Mouse (Mus musculus): Measurements from ENCODE around the gene Hoxa6. TPM values are rescaled to one million over a fixed set of nuclear protein-coding genes. Genes with fewer than 3 reads are reported as not detected.

Gene Hoxa6
- polyA plus RNA-seq, 1 experiment from 2014 or later = not detected

DNA sequence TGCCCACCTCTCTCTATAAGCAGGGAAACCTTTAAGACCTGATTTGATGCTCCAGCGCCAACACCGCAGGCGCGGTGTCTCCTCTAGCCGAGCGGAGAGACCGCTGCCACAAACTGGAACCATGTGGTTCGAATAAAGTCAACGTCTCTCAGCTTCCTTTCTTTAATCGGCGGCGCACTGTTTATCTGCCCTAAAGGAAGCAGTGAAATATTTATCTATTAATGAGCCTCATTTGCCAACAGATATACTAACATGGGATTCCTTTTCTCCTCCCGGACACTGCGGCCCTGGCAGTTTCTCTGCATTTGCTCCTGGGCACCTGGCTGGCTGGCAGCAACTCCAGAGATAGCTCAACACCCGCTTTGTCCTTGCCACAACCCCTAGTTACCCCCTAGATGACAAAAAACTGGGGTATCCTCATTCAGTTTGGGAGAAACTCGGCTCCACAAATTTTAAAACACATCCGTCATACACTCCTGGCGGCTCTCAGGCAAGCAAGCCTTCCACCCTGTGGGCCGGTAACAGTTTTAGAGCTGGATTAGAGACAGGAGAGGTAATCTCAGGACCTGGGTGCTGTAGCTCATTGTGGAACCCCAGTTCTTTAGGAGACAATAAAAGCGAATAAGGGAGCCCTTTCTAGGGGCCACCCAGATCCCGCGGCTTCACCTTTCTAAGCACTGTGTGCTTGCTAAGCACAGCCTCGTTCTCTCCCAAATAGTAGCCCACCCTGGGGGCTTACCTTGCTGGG lies 9.5 kb upstream of the Hoxa6 start:
- peaks cover 19% of the 10 kb centered on the region; the same call in 1 of the 2 replicates for H3K4me1 ChIP-seq (replicated peaks)
- H3K27ac ChIP-seq (replicated peaks) = no peak overlapping the region
- no peak overlapping the region; the same call in 1 of the 2 replicates for H3K4me2 ChIP-seq
- no peak overlapping the region; the same call in 1 of the 2 replicates for H3K4me3 ChIP-seq (replicated peaks)
- H3K36me3 ChIP-seq (replicated peaks) = no peaks in the 10 kb centered on the region
- H3K27me3 ChIP-seq = peaks cover 100% of the 10 kb centered on the region
- no peaks in the 10 kb centered on the region for H3K9me3 ChIP-seq (replicated peaks)
- no peak for ATAC-seq (ENCODE audit: insufficient read depth)
- WGBS (ENCODE audit: insufficient replicate concordance) = 15% methylated on average over 23 of the region's 23 CpGs
- H3K9ac ChIP-seq = no peak overlapping the region

DNA sequence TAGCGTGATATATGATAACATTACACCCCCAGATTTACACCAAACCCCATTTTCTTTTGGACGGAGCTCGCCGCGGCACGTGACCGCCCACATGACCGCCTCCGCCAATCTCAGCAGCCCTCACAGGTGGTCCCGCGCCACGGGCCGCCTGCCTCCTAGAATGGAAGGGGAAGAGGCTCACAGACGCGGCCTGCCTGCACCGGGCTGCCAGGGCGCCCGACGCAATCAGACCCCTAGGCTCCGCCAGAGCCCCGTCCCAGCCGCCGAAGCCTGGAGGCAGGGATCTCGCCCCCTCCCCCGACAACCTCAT lies 8.9 kb upstream of the Hoxa6 start:
- Histone ChIP-seq H3K4me3 (replicated peaks) (peak overlapping the region; percentile 22), H3K9me3 (replicated peaks) (no peaks in the 10 kb centered on the region), H3K9ac (no peak overlapping the region), H3K4me1 (replicated peaks) (peaks cover 24% of the 10 kb centered on the region; the same call in 1 of the 2 replicates), H3K27ac (replicated peaks) (no peak overlapping the region), H3K36me3 (replicated peaks) (no peaks in the 10 kb centered on the region), H3K27me3 (peaks cover 100% of the 10 kb centered on the region), H3K4me2 (peak overlapping the region; percentile 49)
- 2% methylated on average over 25 of the region's 25 CpGs for WGBS (ENCODE audit: insufficient replicate concordance)
- ATAC-seq (ENCODE audit: insufficient read depth) = no peak

DNA sequence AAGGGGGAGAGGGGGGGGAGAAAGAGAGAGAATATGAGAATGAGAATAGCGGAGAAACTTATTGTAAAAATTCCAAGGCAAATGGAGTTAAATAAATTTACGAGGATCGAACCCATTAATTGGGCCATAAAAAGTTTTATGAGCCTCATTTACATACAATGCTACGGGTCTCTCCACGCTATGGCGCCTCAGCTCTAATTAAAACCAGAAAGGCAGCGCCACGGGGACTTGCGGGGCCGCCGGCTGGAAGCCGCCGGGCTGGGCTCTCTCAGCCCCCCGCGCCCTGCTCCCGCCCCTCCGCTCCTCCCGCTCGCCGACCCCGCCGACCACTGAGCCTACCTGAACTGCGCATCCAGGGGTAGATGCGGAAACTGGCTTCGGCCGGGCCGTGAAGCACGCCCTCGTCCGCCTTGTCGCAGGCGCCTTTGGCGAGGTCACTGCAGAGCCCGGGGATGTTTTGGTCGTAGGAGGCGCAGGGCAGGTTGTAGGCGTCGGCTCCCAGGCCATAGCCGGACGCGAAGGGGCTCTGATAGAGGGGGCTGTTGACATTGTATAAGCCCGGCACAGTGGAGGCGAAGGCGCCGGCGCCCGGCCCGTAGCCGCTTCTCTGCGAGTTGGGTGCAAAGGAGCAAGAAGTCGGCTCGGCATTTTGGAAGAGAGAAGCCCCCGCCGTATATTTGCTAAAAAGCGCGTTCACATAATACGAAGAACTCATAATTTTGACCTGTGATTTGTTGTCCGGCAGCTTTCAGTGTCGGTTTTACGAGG lies 8.4 kb upstream of the Hoxa6 start:
- Histone ChIP-seq H3K4me2 (peak overlapping the region; percentile 49), H3K27me3 (peaks cover 100% of the 10 kb centered on the region), H3K4me1 (replicated peaks) (peaks cover 21% of the 10 kb centered on the region; the same call in 1 of the 2 replicates), H3K9me3 (replicated peaks) (no peaks in the 10 kb centered on the region), H3K4me3 (replicated peaks) (peak overlapping the region; percentile 22), H3K9ac (no peak overlapping the region), H3K36me3 (replicated peaks) (no peaks in the 10 kb centered on the region), H3K27ac (replicated peaks) (no peak overlapping the region)
- no peak for ATAC-seq (ENCODE audit: insufficient read depth)
- WGBS (ENCODE audit: insufficient replicate concordance) = 1% methylated on average over 60 of the region's 60 CpGs

DNA sequence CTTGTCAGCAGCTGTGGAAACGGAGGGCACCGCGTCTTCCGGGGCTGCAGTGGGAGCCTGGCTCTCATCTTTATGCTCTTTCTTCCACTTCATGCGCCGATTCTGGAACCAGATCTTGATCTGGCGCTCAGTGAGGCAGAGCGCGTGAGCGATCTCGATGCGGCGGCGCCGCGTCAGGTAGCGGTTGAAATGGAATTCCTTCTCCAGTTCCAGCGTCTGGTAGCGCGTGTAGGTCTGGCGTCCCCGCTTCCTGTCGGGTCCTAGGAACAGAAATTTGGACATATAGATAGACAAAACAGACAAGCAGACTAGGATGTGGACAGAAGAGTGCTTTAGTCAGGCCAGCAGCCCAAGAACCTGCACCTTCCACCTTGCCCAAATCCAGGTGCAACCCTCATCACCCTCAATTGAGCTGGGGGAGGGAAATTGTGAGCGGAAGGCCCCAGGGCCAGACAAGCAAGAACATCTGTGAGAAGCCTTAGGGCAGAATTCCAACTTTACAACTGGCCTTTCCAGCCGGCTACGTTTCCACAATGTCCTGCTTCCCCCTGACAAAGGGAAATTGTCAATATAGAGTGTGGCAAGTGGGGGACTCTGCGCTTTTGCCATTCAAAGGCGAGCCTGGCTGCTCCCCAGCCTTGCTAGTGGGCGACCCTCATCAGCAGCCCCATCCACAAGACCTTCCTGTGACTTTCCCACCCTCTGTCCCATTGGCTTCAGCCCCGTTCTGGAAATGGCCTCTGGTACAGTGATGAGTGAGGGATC lies 7.4 kb upstream of the Hoxa6 start:
- Histone ChIP-seq H3K4me1 (replicated peaks) (peaks cover 16% of the 10 kb centered on the region; the same call in 1 of the 2 replicates), H3K9ac (no peak overlapping the region), H3K27me3 (peaks cover 100% of the 10 kb centered on the region), H3K4me3 (replicated peaks) (no peak overlapping the region), H3K36me3 (replicated peaks) (no peaks in the 10 kb centered on the region), H3K27ac (replicated peaks) (no peak overlapping the region), H3K9me3 (replicated peaks) (no peaks in the 10 kb centered on the region), H3K4me2 (no peak overlapping the region)
- 5% methylated on average over 30 of the region's 30 CpGs for WGBS (ENCODE audit: insufficient replicate concordance)
- no peak for ATAC-seq (ENCODE audit: insufficient read depth)

DNA sequence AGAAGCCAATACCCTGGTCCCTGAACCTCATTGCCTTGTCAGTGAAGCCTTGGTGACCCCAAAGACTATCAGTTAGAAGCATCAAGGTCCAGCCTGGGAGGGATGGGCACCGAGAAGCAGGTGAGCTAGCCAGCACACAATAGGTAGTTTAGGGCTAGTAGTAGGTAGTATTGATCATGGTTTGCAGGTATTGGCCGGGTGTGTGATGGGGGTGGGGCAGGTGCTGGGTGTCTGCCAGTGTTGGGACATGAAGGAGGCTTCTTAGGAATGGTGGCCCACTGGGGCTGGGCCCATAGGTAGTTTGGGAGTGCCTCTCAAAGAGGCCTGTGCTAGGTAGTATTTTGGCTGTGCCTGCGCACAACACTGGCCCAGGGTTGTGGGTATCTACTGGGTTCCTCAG lies 6.5 kb upstream of the Hoxa6 start:
- no peak for ATAC-seq (ENCODE audit: insufficient read depth)
- Histone ChIP-seq H3K4me2 (no peak overlapping the region), H3K36me3 (replicated peaks) (no peaks in the 10 kb centered on the region), H3K4me1 (replicated peaks) (peaks cover 16% of the 10 kb centered on the region; the same call in 1 of the 2 replicates), H3K27me3 (peaks cover 100% of the 10 kb centered on the region), H3K27ac (replicated peaks) (no peak overlapping the region), H3K4me3 (replicated peaks) (no peak overlapping the region), H3K9ac (no peak overlapping the region), H3K9me3 (replicated peaks) (no peaks in the 10 kb centered on the region)
- 46% methylated on average over 3 of the region's 3 CpGs for WGBS (ENCODE audit: insufficient replicate concordance)

DNA sequence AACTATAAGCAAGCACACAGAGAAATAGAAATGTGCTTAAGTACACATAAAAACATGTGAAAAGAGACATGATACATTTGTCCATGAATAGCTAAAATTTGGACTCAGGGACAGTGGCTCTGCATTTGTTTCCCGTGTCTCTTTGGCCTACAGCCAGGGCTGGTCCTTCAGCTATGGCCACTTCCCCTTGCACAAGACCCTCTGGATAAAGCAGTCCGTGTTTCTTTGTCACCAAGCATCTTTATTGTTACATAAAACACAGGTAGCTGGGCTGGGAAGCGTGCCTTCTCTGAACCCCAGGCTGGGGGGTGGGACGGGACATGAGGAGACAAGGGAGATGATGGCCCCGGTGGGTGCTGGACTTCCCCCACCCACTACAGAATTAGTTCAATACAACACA lies 5.7 kb upstream of the Hoxa6 start:
- H3K9me3 ChIP-seq (replicated peaks) = no peaks in the 10 kb centered on the region
- no peaks in the 10 kb centered on the region for H3K36me3 ChIP-seq (replicated peaks)
- peaks cover 16% of the 10 kb centered on the region; the same call in 1 of the 2 replicates for H3K4me1 ChIP-seq (replicated peaks)
- ATAC-seq (ENCODE audit: insufficient read depth) = no peak
- H3K4me2 ChIP-seq = no peak overlapping the region
- H3K27me3 ChIP-seq = peaks cover 100% of the 10 kb centered on the region
- no peak overlapping the region for H3K4me3 ChIP-seq (replicated peaks)
- no peak overlapping the region for H3K9ac ChIP-seq
- H3K27ac ChIP-seq (replicated peaks) = no peak overlapping the region
- WGBS (ENCODE audit: insufficient replicate concordance) = 38% methylated on average over 5 of the region's 5 CpGs

DNA sequence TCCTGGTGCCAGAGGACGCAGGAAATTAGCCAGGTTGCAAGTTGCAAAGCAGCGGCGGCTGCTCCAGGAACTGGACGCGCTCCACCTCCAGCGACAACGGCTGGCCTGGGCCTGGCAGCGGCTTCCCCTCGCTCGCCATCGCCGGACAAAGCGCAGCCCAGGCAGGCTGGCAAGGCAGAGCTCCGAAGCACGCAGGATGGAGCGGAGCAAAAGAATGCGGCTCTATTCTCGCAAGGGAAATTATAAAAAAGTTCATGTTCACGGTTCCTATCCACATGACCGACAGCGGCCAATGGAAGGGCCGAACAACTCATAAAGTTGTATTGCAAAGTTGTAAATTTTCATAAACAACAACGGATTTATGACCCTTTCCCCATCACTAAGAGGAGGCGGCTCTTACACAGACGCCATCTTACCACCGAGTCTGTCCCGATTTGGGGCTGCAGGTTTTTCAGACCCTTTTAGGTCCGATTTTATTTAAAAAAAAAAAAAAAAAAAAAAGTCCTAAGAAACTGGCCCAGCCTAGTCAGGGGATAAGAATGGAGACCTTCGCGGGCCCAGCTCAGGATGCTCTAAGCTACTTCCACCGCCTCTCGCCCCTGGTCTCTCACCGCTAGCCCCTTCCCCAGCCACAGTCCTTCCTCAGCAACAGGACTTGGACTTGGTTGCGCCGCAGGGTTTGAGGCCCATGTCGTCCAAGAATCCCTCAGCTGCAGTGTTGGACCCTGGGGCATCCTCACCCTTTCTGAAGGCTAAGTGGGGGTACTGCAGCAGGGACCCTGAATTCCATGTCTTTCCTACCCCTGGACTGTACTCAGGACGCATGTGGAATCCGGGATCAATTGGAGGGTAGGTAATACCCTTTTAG lies 4.8 kb upstream of the Hoxa6 start, which contains the start of the genes Hoxa3 and Gm28308:
TSS of gene Hoxa3 (minus strand) at position 218 of the 868 bp plus-strand sequence.
TSS of gene Gm28308 (minus strand) at position 221 of the 868 bp plus-strand sequence.
- no peak for ATAC-seq (ENCODE audit: insufficient read depth)
- no peak within 1 kb of the TSS for H3K27ac ChIP-seq (replicated peaks)
- peaks cover 17% of the 10 kb centered on the region; the same call in 1 of the 2 replicates for H3K4me1 ChIP-seq (replicated peaks)
- WGBS (ENCODE audit: insufficient replicate concordance) = 4% methylated on average over 38 of the region's 38 CpGs
- H3K4me2 ChIP-seq = peak within 1 kb of the TSS; percentile 46
- H3K9ac ChIP-seq = no peak within 1 kb of the TSS
- H3K27me3 ChIP-seq = peaks cover 100% of the 10 kb centered on the region
- peak within 1 kb of the TSS; percentile 37 for H3K4me3 ChIP-seq (replicated peaks)
- no peaks in the 10 kb centered on the region for H3K9me3 ChIP-seq (replicated peaks)
- H3K36me3 ChIP-seq (replicated peaks) = no peaks in the 10 kb centered on the region

DNA sequence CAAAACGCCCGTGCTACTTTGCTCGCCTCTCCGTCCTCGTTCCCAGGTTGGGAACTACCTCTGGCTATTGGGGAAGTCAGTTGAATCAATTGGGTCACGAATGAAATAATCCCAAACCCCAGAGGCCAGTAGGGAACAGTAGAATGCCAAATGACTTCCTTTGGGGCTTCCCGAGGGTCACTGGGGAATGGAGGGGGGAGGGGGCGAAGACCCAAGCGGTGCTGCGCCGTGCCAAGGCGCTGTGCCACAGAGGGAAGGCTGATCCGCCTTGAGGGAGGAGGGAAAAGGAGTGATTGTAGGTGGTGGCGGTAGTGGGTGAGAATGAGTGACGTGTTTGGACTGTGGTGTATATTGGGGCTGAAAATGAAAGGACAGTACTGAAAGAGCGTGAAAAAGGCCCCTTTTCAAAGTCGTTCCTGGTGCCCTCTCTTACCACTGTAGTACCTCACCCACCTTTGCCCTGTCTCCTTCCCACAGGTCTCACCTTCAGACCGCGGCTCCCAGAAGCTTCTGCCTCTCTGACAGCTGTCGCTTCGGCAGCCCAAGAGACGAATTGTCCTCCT lies 4.1 kb upstream of the Hoxa6 start:
- Histone ChIP-seq H3K9ac (no peak overlapping the region), H3K4me3 (replicated peaks) (peak overlapping the region; percentile 37), H3K27ac (replicated peaks) (no peak overlapping the region), H3K9me3 (replicated peaks) (no peaks in the 10 kb centered on the region), H3K36me3 (replicated peaks) (no peaks in the 10 kb centered on the region), H3K4me1 (replicated peaks) (peaks cover 20% of the 10 kb centered on the region; the same call in 1 of the 2 replicates), H3K4me2 (peak overlapping the region; percentile 46), H3K27me3 (peaks cover 100% of the 10 kb centered on the region)
- ATAC-seq (ENCODE audit: insufficient read depth) = no peak
- 1% methylated on average over 22 of the region's 22 CpGs for WGBS (ENCODE audit: insufficient replicate concordance)

DNA sequence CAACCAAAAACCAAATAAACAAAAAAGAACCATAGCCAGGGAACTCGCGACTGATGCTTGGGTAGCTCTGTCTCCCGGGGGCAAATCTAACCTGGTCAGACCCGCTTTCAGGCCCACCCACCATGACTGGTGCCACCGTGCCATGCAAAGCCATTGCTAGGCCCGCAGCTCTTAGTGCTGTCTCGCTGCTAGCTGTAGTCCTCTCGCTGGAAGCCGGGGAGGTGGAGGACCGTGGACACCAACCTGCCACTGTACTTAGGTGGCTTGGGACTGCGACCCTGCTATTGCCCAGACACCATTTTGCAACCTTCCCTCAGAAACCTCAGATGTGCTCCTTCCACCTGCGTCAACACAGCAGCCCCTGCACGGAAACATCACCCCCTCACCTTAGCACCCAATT lies 3.4 kb upstream of the Hoxa6 start:
- H3K27me3 ChIP-seq = peaks cover 100% of the 10 kb centered on the region
- ATAC-seq (ENCODE audit: insufficient read depth) = no peak

More for the DNA sequence above, 3.4 kb upstream of the Hoxa6 start:
- H3K4me2 ChIP-seq = peak overlapping the region; percentile 46; the same call in 1 of the 2 replicates
- no peak overlapping the region for H3K27ac ChIP-seq (replicated peaks)
- 2% methylated on average over 13 of the region's 13 CpGs for WGBS (ENCODE audit: insufficient replicate concordance)
- H3K4me3 ChIP-seq (replicated peaks) = 0 out of 2 replicates have a peak overlapping the region, but pooled peaks have one; percentile 2
- no peak overlapping the region for H3K9ac ChIP-seq
- peaks cover 15% of the 10 kb centered on the region; the same call in 1 of the 2 replicates for H3K4me1 ChIP-seq (replicated peaks)
- H3K9me3 ChIP-seq (replicated peaks) = no peaks in the 10 kb centered on the region
- H3K36me3 ChIP-seq (replicated peaks) = no peaks in the 10 kb centered on the region

All from liver, embryonic 15.5 days (tissue).